ENCODE assay signal across 9 mouse cellular contexts in genomic region chr3:95435561-95435960, GRCm38 (mm10). TPM values are rescaled to one million over a fixed set of nuclear protein-coding genes. Genes with fewer than 3 reads are reported as not detected.
DNase-seq lines count a peak whose midpoint lies in the region; ATAC-seq and TF ChIP-seq lines count a peak whose summit lies in the region.
"Had no signal": no experiment of that assay in that cellular context is flagged by ENCODE, and none has a peak within 500 bp of the region (broad histone marks: within the 10 kb centered on the region; RNA-seq: fewer than 3 reads in every experiment).

No protein-coding gene starts in this region.

- H3K9ac ChIP-seq in lung, embryonic 14.5 days = no peak overlapping the region
- no peak overlapping the region for H3K9ac ChIP-seq in forebrain, postnatal 0 days
- no peak overlapping the region for H3K9ac ChIP-seq in limb, embryonic 14.5 days (ENCODE audit: low read depth, low read length, severe bottlenecking)
- 0 out of 2 replicates have a peak overlapping the region, but pooled peaks have one; percentile 81 for H3K9ac ChIP-seq in stomach, embryonic 14.5 days (replicated peaks; ENCODE audit: low read depth, low read length)

- H3K4me1 ChIP-seq in lung, embryonic 14.5 days (ENCODE audit: insufficient read depth) = no peaks in the 10 kb centered on the region
- peaks cover 14% of the 10 kb centered on the region for H3K4me1 ChIP-seq in forebrain, postnatal 0 days (ENCODE audit: insufficient read depth)
- peaks cover 8% of the 10 kb centered on the region for H3K4me1 ChIP-seq in limb, embryonic 14.5 days (ENCODE audit: control insufficient read depth, insufficient read depth, low read length)
- peaks cover 4% of the 10 kb centered on the region; the same call in 1 of the 2 replicates for H3K4me1 ChIP-seq in stomach, embryonic 14.5 days (ENCODE audit: control insufficient read depth, insufficient read depth, low read length)

- peak overlapping the region; percentile 73 for H3K4me3 ChIP-seq in lung, embryonic 14.5 days (ENCODE audit: low read depth, low read length)
- H3K4me3 ChIP-seq in forebrain, postnatal 0 days (ENCODE audit: low read depth, low read length) = 0 out of 2 replicates have a peak overlapping the region, but pooled peaks have one; percentile 89
- H3K4me3 ChIP-seq in limb, embryonic 14.5 days (replicated peaks; ENCODE audit: low read length) = peak overlapping the region; percentile 88
- peak overlapping the region; percentile 84; the same call in 1 of the 2 replicates for H3K4me3 ChIP-seq in stomach, embryonic 14.5 days (ENCODE audit: low read depth, low read length)

- peak overlapping the region; percentile 64 for H3K4me2 ChIP-seq in lung, embryonic 14.5 days
- H3K4me2 ChIP-seq in forebrain, postnatal 0 days (ENCODE audit: low read depth) = peak overlapping the region; percentile 69
- H3K4me2 ChIP-seq in limb, embryonic 14.5 days (replicated peaks; ENCODE audit: low read depth, low read length, severe bottlenecking) = peak overlapping the region; percentile 72
- H3K4me2 ChIP-seq in stomach, embryonic 14.5 days (replicated peaks; ENCODE audit: low read depth, low read length) = peak overlapping the region; percentile 79

- no peak for TF ChIP-seq CTCF in lung, embryonic 14.5 days (IDR thresholded peaks at IDR 0.05; ENCODE audit: low read depth)
- TF ChIP-seq CTCF in forebrain, postnatal 0 days (IDR thresholded peaks at IDR 0.05; ENCODE audit: low read depth) = no peak

- H3K9me3 ChIP-seq in lung, embryonic 14.5 days (ENCODE audit: low read depth, low read length) = no peaks in the 10 kb centered on the region
- H3K9me3 ChIP-seq in forebrain, postnatal 0 days (ENCODE audit: low read length) = no peaks in the 10 kb centered on the region
- H3K9me3 ChIP-seq in limb, embryonic 14.5 days (ENCODE audit: control insufficient read depth, low read length) = no peaks in the 10 kb centered on the region
- no peaks in the 10 kb centered on the region for H3K9me3 ChIP-seq in stomach, embryonic 14.5 days (ENCODE audit: control insufficient read depth, low read depth, low read length)

- no peak for TF ChIP-seq POLR2A in limb, embryonic 14.5 days (IDR thresholded peaks at IDR 0.05; ENCODE audit: borderline replicate concordance, extremely low read depth, insufficient read depth, insufficient read length)

- DNase-seq in lung, embryonic 14.5 days = no peak
- DNase-seq in lung, postnatal 14 days = no peak
- DNase-seq in forebrain, postnatal 0 days = no peak
- DNase-seq in limb, embryonic 14.5 days (ENCODE audit: low spot score) = no peak
- no peak for DNase-seq in gastrocnemius, adult 18-20 months (ENCODE audit: low spot score)
- no peak for DNase-seq in thymus, postnatal 14 days
- DNase-seq: kidney, adult 9 months had no signal

- 45% methylated on average over 1 of the region's 1 CpGs for WGBS in lung, embryonic 14.5 days
- 48% methylated on average over 1 of the region's 1 CpGs for WGBS in forebrain, postnatal 0 days
- WGBS in limb, embryonic 14.5 days = 47% methylated on average over 1 of the region's 1 CpGs
- 50% methylated on average over 1 of the region's 1 CpGs for WGBS in stomach, embryonic 14.5 days

- no peaks in the 10 kb centered on the region for H3K27me3 ChIP-seq in lung, embryonic 14.5 days (ENCODE audit: insufficient read depth, low read length)
- no peaks in the 10 kb centered on the region for H3K27me3 ChIP-seq in forebrain, postnatal 0 days (ENCODE audit: insufficient read depth, low read length)
- no peaks in the 10 kb centered on the region for H3K27me3 ChIP-seq in limb, embryonic 14.5 days (ENCODE audit: control insufficient read depth, insufficient read depth, low read length)
- H3K27me3 ChIP-seq in stomach, embryonic 14.5 days (ENCODE audit: control insufficient read depth, insufficient read depth, low read length) = no peaks in the 10 kb centered on the region

- ATAC-seq in lung, embryonic 14.5 days (ENCODE audit: insufficient read depth) = no peak
- ATAC-seq in forebrain, postnatal 0 days = no peak
- no peak for ATAC-seq in limb, embryonic 14.5 days (ENCODE audit: low FRiP score, low read depth)
- no peak for ATAC-seq in stomach, embryonic 14.5 days (ENCODE audit: insufficient number of reproducible peaks, insufficient read depth, low FRiP score, low read depth)

- H3K36me3 ChIP-seq in lung, embryonic 14.5 days (ENCODE audit: insufficient read depth) = peaks cover 28% of the 10 kb centered on the region
- 0 out of 2 replicates have a peak, but pooled peaks cover 9% of the 10 kb centered on the region for H3K36me3 ChIP-seq in forebrain, postnatal 0 days (ENCODE audit: insufficient read depth)
- H3K36me3 ChIP-seq in limb, embryonic 14.5 days (ENCODE audit: control insufficient read depth, insufficient read depth, low read length) = peaks cover 21% of the 10 kb centered on the region
- H3K36me3 ChIP-seq in stomach, embryonic 14.5 days (ENCODE audit: control insufficient read depth, insufficient read depth, low read length) = peaks cover 18% of the 10 kb centered on the region; the same call in 1 of the 2 replicates

- no peak overlapping the region for H3K27ac ChIP-seq in lung, embryonic 14.5 days (ENCODE audit: low read depth)
- no peak overlapping the region for H3K27ac ChIP-seq in forebrain, postnatal 0 days (ENCODE audit: low read depth, low read length)
- H3K27ac ChIP-seq in limb, embryonic 14.5 days (replicated peaks; ENCODE audit: low read depth, low read length) = no peak overlapping the region
- H3K27ac ChIP-seq in stomach, embryonic 14.5 days (ENCODE audit: low read length) = no peak overlapping the region

RNA-seq across cellular contexts. Expression of gene Arnt, which starts 1.4 kb away (rescaled TPM):
- polyA plus RNA-seq in lung, embryonic 14.5 days (2014; fragmentation: Nextera tagmentation; extraction: Ambion mirVana) = 40.1 and 41.0 TPM in 2 replicates
- total RNA-seq in forebrain, postnatal 0 days (2014; rRNA removed) = 14.2 and 14.7 TPM in 2 replicates
- polyA plus RNA-seq in forebrain, postnatal 0 days (2015; fragmentation: Nextera tagmentation; extraction: Ambion mirVana) = 4.0 and 7.8 TPM in 2 replicates
- 57.1 and 70.3 TPM in 2 replicates for polyA plus RNA-seq in limb, embryonic 14.5 days (2012; rRNA removed)
- 37.9 and 44.8 TPM in 2 replicates for polyA plus RNA-seq in limb, embryonic 14.5 days (2014; fragmentation: Nextera tagmentation; extraction: Ambion mirVana)
- 30.2 and 33.0 TPM in 2 replicates for polyA plus RNA-seq in stomach, embryonic 14.5 days (2014; fragmentation: Nextera tagmentation; extraction: Ambion mirVana)
- total RNA-seq in gastrocnemius, adult 18-20 months (2021) = 10 to 100 TPM; 41.3 to 46.5 TPM

RNA-seq across cellular contexts. Expression of gene 4930558C23Rik, which starts 32.9 kb away (rescaled TPM):
- polyA plus RNA-seq in lung, embryonic 14.5 days (2014; fragmentation: Nextera tagmentation; extraction: Ambion mirVana) = not detected in 2 replicates
- total RNA-seq in forebrain, postnatal 0 days (2014; rRNA removed) = not detected in 2 replicates
- polyA plus RNA-seq in forebrain, postnatal 0 days (2015; fragmentation: Nextera tagmentation; extraction: Ambion mirVana) = not detected in 2 replicates
- polyA plus RNA-seq in limb, embryonic 14.5 days (2012; rRNA removed) = 0.18 TPM in 1 of 2 replicates, not detected in the other
- polyA plus RNA-seq in limb, embryonic 14.5 days (2014; fragmentation: Nextera tagmentation; extraction: Ambion mirVana) = not detected in 2 replicates
- 0.74 TPM in 1 of 2 replicates, not detected in the other for polyA plus RNA-seq in stomach, embryonic 14.5 days (2014; fragmentation: Nextera tagmentation; extraction: Ambion mirVana)
- total RNA-seq in gastrocnemius, adult 18-20 months (2021) = under 1 TPM; 0.32 to 0.33 TPM
- polyA plus RNA-seq: embryonic facial prominence, embryonic 11.5 days had no signal
